Mouse (Mus musculus) liver, adult 2 months (tissue): ENCODE measurements at regions not wholly inside any gene's neighbourhood (a gene's known extent, or its start where the extent isn't known, plus 50 kb on each side); places are given as distances from the start of the nearest gene placed in this dataset.

Experiments
- CTCF ChIP-seq: fragments of 200-500 bp; IDR thresholded peaks from 2 replicates; pipeline ENCODE4 v1.5.1; 2011; ENCODE audit warnings: low read depth, low read length, control low read depth
- POLR2A ChIP-seq: fragments of 200-500 bp; IDR thresholded peaks from 2 replicates; pipeline ENCODE4 v1.6.1; 2011; ENCODE audit warnings: low read length, control low read depth; ENCODE audit not compliant: insufficient read depth; ENCODE audit errors: extremely low read depth

GRCm38 (mm10) chr6:84383718-84384117, 210.0 kb downstream of the Cyp26b1 start:
- TF ChIP-seq CTCF (no peak), POLR2A (no peak)
